Mouse (Mus musculus) urinary bladder, postnatal 4 days (tissue): ENCODE results near the gene Cdx2.

Experiments
- DNase-seq, 2 experiments: peaks; one replicate each; pipeline ENCODE4 v3.0.0; 2021 to 2022; ENCODE audit warnings: low spot score in 2 of 2

Cdx2 gene

GRCm38 (mm10) chr5:147306638-147307397 lies at the start of gene Cdx2:
Cdx2 (minus strand) TSS chr5:147307270.
- no peak for DNase-seq

- no peak for DNase-seq
Measured at GRCm38 (mm10) chr5:147356260-147357055, 49.4 kb upstream of the Cdx2 start.

GRCm38 (mm10) chr5:147355788-147356187 lies 48.7 kb upstream of the Cdx2 start:
- DNase-seq, result no peak

GRCm38 (mm10) chr5:147354985-147355384 lies 47.9 kb upstream of the Cdx2 start:
- peak in 1 of 2 experiments; percentile 47 for DNase-seq

- DNase-seq, result peak in 1 of 2 experiments; percentile 40
Measured at GRCm38 (mm10) chr5:147354161-147354780, 47.2 kb upstream of the Cdx2 start.

- DNase-seq, result peak in 1 of 2 experiments; percentile 44
Measured at GRCm38 (mm10) chr5:147351931-147352330, 44.9 kb upstream of the Cdx2 start.

- no peak for DNase-seq
Measured at GRCm38 (mm10) chr5:147345981-147346380, 38.9 kb upstream of the Cdx2 start.

GRCm38 (mm10) chr5:147343904-147344303 lies 36.8 kb upstream of the Cdx2 start:
- peak in 1 of 2 experiments; percentile 47 for DNase-seq

- no peak for DNase-seq
Measured at GRCm38 (mm10) chr5:147342901-147343300, 35.8 kb upstream of the Cdx2 start.

- DNase-seq, result peak in 1 of 2 experiments; percentile 51
Measured at GRCm38 (mm10) chr5:147340741-147341414, 33.8 kb upstream of the Cdx2 start.

GRCm38 (mm10) chr5:147339560-147339959 lies 32.5 kb upstream of the Cdx2 start:
- no peak for DNase-seq

GRCm38 (mm10) chr5:147338967-147339366 lies 31.9 kb upstream of the Cdx2 start:
- no peak for DNase-seq

GRCm38 (mm10) chr5:147332711-147333110 lies 25.6 kb upstream of the Cdx2 start:
- DNase-seq, result no peak

GRCm38 (mm10) chr5:147331547-147331946 lies 24.5 kb upstream of the Cdx2 start:
- no peak for DNase-seq

- no peak for DNase-seq
Measured at GRCm38 (mm10) chr5:147329946-147330345, 22.9 kb upstream of the Cdx2 start.

GRCm38 (mm10) chr5:147327636-147328035 lies 20.6 kb upstream of the Cdx2 start:
- DNase-seq, result no peak

GRCm38 (mm10) chr5:147325931-147326330 lies 18.9 kb upstream of the Cdx2 start:
- DNase-seq, result no peak

- DNase-seq, result peak in 1 of 2 experiments; percentile 76
Measured at GRCm38 (mm10) chr5:147323237-147323917, 16.3 kb upstream of the Cdx2 start.

GRCm38 (mm10) chr5:147322183-147322582 lies 15.1 kb upstream of the Cdx2 start, which contains the start of gene Urad:
Urad (minus strand) TSS chr5:147322440.
- DNase-seq, result no peak

- no peak for DNase-seq
Measured at GRCm38 (mm10) chr5:147319653-147320052, 12.6 kb upstream of the Cdx2 start.

- DNase-seq, result no peak
Measured at GRCm38 (mm10) chr5:147317991-147318390, 10.9 kb upstream of the Cdx2 start.
